Mouse (Mus musculus) liver, adult 2 months (tissue): ENCODE data around the gene Fsd1. TPM values are rescaled to one million over a fixed set of nuclear protein-coding genes. Genes with fewer than 3 reads are reported as not detected.

Source experiments
- DNase-seq: peaks from one replicate; pipeline ENCODE4 v3.0.0-alpha.2; 2011; ENCODE audit warnings: low read depth, low spot score; ENCODE audit errors: extremely low read depth
- H3K27ac ChIP-seq: fragments of 200-500 bp; replicated peaks from 2 replicates; pipeline ENCODE4 v1.5.1; 2012; ENCODE audit warnings: low read depth, mild to moderate bottlenecking, control low read depth, inconsistent platforms, low read length; ENCODE audit not compliant: insufficient read depth
- H3K27me3 ChIP-seq: fragments of 200-500 bp; 2 replicates; pipeline ENCODE4 v1.6.1; 2012; ENCODE audit warnings: mild to moderate bottlenecking, moderate library complexity, low read length, inconsistent platforms; ENCODE audit not compliant: control insufficient read depth, insufficient read depth
- H3K36me3 ChIP-seq: fragments of 200-500 bp; 2 replicates; pipeline ENCODE4 v1.6.1; 2012; ENCODE audit warnings: low read length, inconsistent platforms; ENCODE audit not compliant: control insufficient read depth, insufficient read depth
- H3K4me1 ChIP-seq: fragments of 200-500 bp; 2 replicates; pipeline ENCODE4 v1.6.1; 2011; ENCODE audit warnings: low read length; ENCODE audit not compliant: control insufficient read depth, insufficient read depth
- H3K4me3 ChIP-seq: fragments of 200-500 bp; 2 replicates; pipeline ENCODE4 v1.5.1; 2011; ENCODE audit warnings: low read depth, mild to moderate bottlenecking, control low read depth, low read length, moderate library complexity; ENCODE audit not compliant: insufficient read depth
- H3K79me2 ChIP-seq: fragments of 200-500 bp; 2 replicates; pipeline ENCODE4 v1.6.1; 2012; ENCODE audit warnings: inconsistent platforms, mild to moderate bottlenecking, low read length, moderate library complexity; ENCODE audit not compliant: control insufficient read depth, insufficient read depth
- H3K9ac ChIP-seq: fragments of 200-500 bp; 2 replicates; pipeline ENCODE4 v1.6.1; 2012; ENCODE audit warnings: low read depth, mild to moderate bottlenecking, control low read depth, inconsistent platforms, low read length
- CTCF ChIP-seq: fragments of 200-500 bp; IDR thresholded peaks from 2 replicates; pipeline ENCODE4 v1.5.1; 2011; ENCODE audit warnings: low read depth, low read length, control low read depth
- POLR2A ChIP-seq: fragments of 200-500 bp; IDR thresholded peaks from 2 replicates; pipeline ENCODE4 v1.6.1; 2011; ENCODE audit warnings: low read length, control low read depth; ENCODE audit not compliant: insufficient read depth; ENCODE audit errors: extremely low read depth
- WGBS: fragments of 180-500 bp; shearing (Covaris S2); methylation state at CpG from one replicate; pipeline ENCODE4 v1.1.7; 2018; 5-methylcytosine and 5-hydroxymethylcytosine counted together
- polyA plus RNA-seq: library from polyadenylated mRNA; depleted of rRNA; stranded (reverse); fragments of >200 nt; gene quantifications from 2 replicates; pipeline ENCODE4 v1.2.3, GENCODE M21; 2012
- total RNA-seq: library from RNA; depleted of rRNA; stranded (reverse); fragments of >200 nt; gene quantifications from 2 replicates; pipeline ENCODE4 v1.2.3, GENCODE M21; 2014

The Fsd1 gene
- total and polyA plus RNA-seq, 2 experiments = not detected

DNA sequence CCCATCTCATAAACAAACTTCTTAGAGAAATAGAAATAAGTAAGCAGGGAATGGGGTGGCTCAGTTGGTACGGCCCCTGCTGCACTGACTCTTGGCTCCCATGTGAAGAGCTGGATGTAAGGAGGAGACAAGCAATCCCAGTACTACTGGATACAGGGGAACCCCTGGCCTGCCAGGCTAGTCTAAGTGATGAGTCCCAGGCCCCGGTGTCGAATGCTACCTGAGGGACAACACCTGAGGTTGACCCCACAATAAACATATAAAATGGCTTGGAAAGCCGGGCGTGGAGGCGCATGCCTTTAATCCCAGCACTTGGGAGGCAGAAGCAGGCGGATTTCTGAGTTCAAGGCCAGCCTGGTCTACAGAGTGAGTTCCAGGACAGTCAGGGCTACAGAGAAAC lies 45.1 kb downstream of the Fsd1 start:
- WGBS = 84% methylated on average over 7 of the region's 7 CpGs
- Histone ChIP-seq H3K27ac (no peak overlapping the region), H3K36me3 (no peaks in the 10 kb centered on the region)

DNA sequence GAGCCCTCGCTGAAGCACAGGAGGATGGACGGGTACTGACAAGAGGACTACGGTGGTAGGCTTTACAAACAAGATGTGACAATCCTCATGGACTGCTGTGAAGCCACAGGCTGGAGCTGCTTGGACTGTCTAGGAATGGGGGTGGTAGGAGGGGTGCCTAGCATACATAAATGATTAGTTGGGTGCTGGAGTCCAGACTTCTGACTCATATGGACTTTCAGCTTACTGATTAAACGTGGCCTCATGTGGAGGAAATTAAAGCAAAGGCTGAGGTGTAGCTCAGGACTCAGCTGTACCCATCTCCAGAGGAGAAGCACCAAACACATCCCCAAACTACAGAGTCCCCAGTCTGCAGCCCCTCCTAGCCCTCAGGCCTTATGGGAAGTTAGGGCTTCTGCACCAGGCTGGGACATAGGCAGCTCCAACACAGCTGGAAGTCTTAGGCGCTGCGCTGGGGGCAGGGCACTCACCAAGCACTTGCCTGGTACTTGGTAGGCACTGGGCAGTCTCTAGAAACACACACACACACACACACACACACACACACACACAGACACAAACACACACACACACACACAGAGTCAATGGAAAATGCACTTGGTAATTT lies 45.9 kb downstream of the Fsd1 start:
- H3K27me3 ChIP-seq = no peaks in the 10 kb centered on the region
- H3K79me2 ChIP-seq = peaks cover 56% of the 10 kb centered on the region
- 35% methylated on average over 6 of the region's 6 CpGs for WGBS
- TF ChIP-seq POLR2A (no peak), CTCF (no peak)
- H3K4me1 ChIP-seq = peaks cover 44% of the 10 kb centered on the region
- H3K4me3 ChIP-seq = no peak overlapping the region
- DNase-seq = no peak
- H3K36me3 ChIP-seq = no peaks in the 10 kb centered on the region
- no peak overlapping the region for H3K27ac ChIP-seq
- H3K9ac ChIP-seq = no peak overlapping the region

More for the DNA sequence above, 45.1 kb downstream of the Fsd1 start:
- H3K4me1 ChIP-seq = peaks cover 50% of the 10 kb centered on the region
- TF ChIP-seq CTCF = no peak
- no peak for TF ChIP-seq POLR2A
- H3K79me2 ChIP-seq = peaks cover 62% of the 10 kb centered on the region
- no peaks in the 10 kb centered on the region for H3K27me3 ChIP-seq
- DNase-seq = no peak
- no peak overlapping the region for H3K4me3 ChIP-seq
- no peak overlapping the region for H3K9ac ChIP-seq

GRCm38 (mm10) chr17:56032831-56033230 lies 46.5 kb downstream of the Fsd1 start:
- TF ChIP-seq CTCF = no peak
- H3K27ac ChIP-seq = no peak overlapping the region
- H3K4me1 ChIP-seq = peaks cover 38% of the 10 kb centered on the region
- H3K4me3 ChIP-seq = no peak overlapping the region
- no peaks in the 10 kb centered on the region for H3K36me3 ChIP-seq
- WGBS = 68% methylated on average over 7 of the region's 7 CpGs
- no peak for DNase-seq
- no peaks in the 10 kb centered on the region for H3K27me3 ChIP-seq
- H3K9ac ChIP-seq = no peak overlapping the region
- peaks cover 56% of the 10 kb centered on the region for H3K79me2 ChIP-seq

GRCm38 (mm10) chr17:56034040-56034725 lies 47.9 kb downstream of the Fsd1 start:
- Histone ChIP-seq H3K4me3 (no peak overlapping the region), H3K36me3 (no peaks in the 10 kb centered on the region), H3K79me2 (peaks cover 56% of the 10 kb centered on the region), H3K27ac (no peak overlapping the region), H3K9ac (no peak overlapping the region), H3K4me1 (peaks cover 29% of the 10 kb centered on the region), H3K27me3 (no peaks in the 10 kb centered on the region)
- 61% methylated on average over 7 of the region's 7 CpGs for WGBS
- no peak for TF ChIP-seq POLR2A
- no peak for TF ChIP-seq CTCF
- DNase-seq = no peak

DNA sequence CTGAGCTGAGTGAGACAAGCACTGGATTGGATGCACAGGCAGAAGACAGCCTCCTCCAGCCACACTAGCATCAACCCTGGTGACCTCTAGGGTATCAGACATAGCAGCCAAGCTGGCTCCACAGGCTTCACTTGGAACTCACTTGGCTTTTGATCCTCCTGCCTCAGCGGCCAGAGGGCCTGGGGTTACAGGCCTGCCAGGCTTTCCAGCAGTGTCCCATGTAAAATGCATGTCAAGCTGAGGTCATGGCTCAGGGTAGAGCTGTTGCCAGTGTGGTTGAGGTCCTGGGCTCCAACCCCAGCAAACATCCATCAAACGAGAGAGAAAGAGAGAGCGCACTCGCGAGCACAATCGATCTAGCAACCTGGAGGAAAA lies 48.4 kb downstream of the Fsd1 start:
- 23% methylated on average over 6 of the region's 6 CpGs for WGBS
- H3K27me3 ChIP-seq = no peaks in the 10 kb centered on the region
- TF ChIP-seq POLR2A (no peak), CTCF (no peak)
- H3K9ac ChIP-seq = peak overlapping the region; percentile 14; the same call in 1 of the 2 replicates
- H3K27ac ChIP-seq = peak overlapping the region; percentile 30
- no peak overlapping the region for H3K4me3 ChIP-seq
- no peaks in the 10 kb centered on the region for H3K36me3 ChIP-seq
- peak; percentile 53 for DNase-seq
- peaks cover 51% of the 10 kb centered on the region for H3K79me2 ChIP-seq
- peaks cover 29% of the 10 kb centered on the region for H3K4me1 ChIP-seq

GRCm38 (mm10) chr17:56035216-56035615 lies 48.9 kb downstream of the Fsd1 start:
- no peaks in the 10 kb centered on the region for H3K27me3 ChIP-seq
- H3K27ac ChIP-seq = peak overlapping the region; percentile 30
- H3K36me3 ChIP-seq = no peaks in the 10 kb centered on the region
- peaks cover 49% of the 10 kb centered on the region for H3K79me2 ChIP-seq
- TF ChIP-seq CTCF = no peak
- no peak for TF ChIP-seq POLR2A
- WGBS = 41% methylated on average over 4 of the region's 4 CpGs
- peaks cover 29% of the 10 kb centered on the region for H3K4me1 ChIP-seq
- H3K9ac ChIP-seq = peak overlapping the region; percentile 14; the same call in 1 of the 2 replicates
- no peak for DNase-seq
- no peak overlapping the region; the same call in 1 of the 2 replicates for H3K4me3 ChIP-seq
